Mouse (Mus musculus): ENCODE results near the gene Bach2.

Bach2 gene

GRCm38 (mm10) chr4:32506306-32506808, 267.8 kb downstream of the Bach2 start:
- DNase-seq, result no peak

GRCm38 (mm10) chr4:32507041-32507440, 268.4 kb downstream of the Bach2 start:
- no peak for DNase-seq

GRCm38 (mm10) chr4:32508572-32508971, 270.0 kb downstream of the Bach2 start:
- DNase-seq, result no peak

GRCm38 (mm10) chr4:32508996-32509395, 270.4 kb downstream of the Bach2 start:
- DNase-seq, result peak; percentile 53

GRCm38 (mm10) chr4:32509832-32510612, 271.4 kb downstream of the Bach2 start:
- DNase-seq, result peak; percentile 89

GRCm38 (mm10) chr4:32510940-32511339, 272.3 kb downstream of the Bach2 start:
- DNase-seq, result no peak

- DNase-seq, result no peak
Measured at GRCm38 (mm10) chr4:32516126-32516525, 277.5 kb downstream of the Bach2 start.

- peak; percentile 49 for DNase-seq
Measured at GRCm38 (mm10) chr4:32518842-32519578, 280.4 kb downstream of the Bach2 start.

GRCm38 (mm10) chr4:32520628-32521360, 282.2 kb downstream of the Bach2 start:
- DNase-seq, result no peak

GRCm38 (mm10) chr4:32521361-32521740, 282.7 kb downstream of the Bach2 start:
- DNase-seq, result no peak

- no peak for DNase-seq
Measured at GRCm38 (mm10) chr4:32522013-32522412, 283.4 kb downstream of the Bach2 start.

- no peak for DNase-seq
Measured at GRCm38 (mm10) chr4:32524282-32524681, 285.7 kb downstream of the Bach2 start.

GRCm38 (mm10) chr4:32525000-32525399, 286.4 kb downstream of the Bach2 start:
- DNase-seq, result no peak

- no peak for DNase-seq
Measured at GRCm38 (mm10) chr4:32526228-32526836, 287.7 kb downstream of the Bach2 start.

GRCm38 (mm10) chr4:32529443-32529995, 290.9 kb downstream of the Bach2 start:
- no peak for DNase-seq

- peak; percentile 42 for DNase-seq
Measured at GRCm38 (mm10) chr4:32530421-32530920, 291.9 kb downstream of the Bach2 start.

- peak; percentile 88 for DNase-seq
Measured at GRCm38 (mm10) chr4:32530921-32531846, 292.6 kb downstream of the Bach2 start.

- peak; percentile 54 for DNase-seq
Measured at GRCm38 (mm10) chr4:32532079-32532478, 293.5 kb downstream of the Bach2 start.

GRCm38 (mm10) chr4:32533735-32534134, 295.1 kb downstream of the Bach2 start:
- no peak for DNase-seq

GRCm38 (mm10) chr4:32535626-32536025, 297.0 kb downstream of the Bach2 start:
- no peak for DNase-seq

GRCm38 (mm10) chr4:32536870-32537508, 298.4 kb downstream of the Bach2 start:
- no peak for DNase-seq
